Mouse (Mus musculus) subcutaneous adipose tissue, adult 2 months (tissue): ENCODE data around the gene Olfr1209. TPM values are rescaled to one million over a fixed set of nuclear protein-coding genes. Genes with fewer than 3 reads are reported as not detected.

Experiments
- polyA plus RNA-seq: library from polyadenylated mRNA; depleted of rRNA; stranded (reverse); fragments of >200 nt; gene quantifications from 2 replicates; pipeline ENCODE4 v1.2.3, GENCODE M21; 2012; ENCODE audit warnings: low replicate concordance; rRNA removed

Gene Olfr1209
- polyA plus RNA-seq: not detected in 2 replicates

GRCm38 (mm10) chr2:88915057-88915456, at the start of gene Olfr1209:
Gene Olfr1209, minus strand, starts transcription at chr2:88915157.

GRCm38 (mm10) chr2:88953669-88954068, 38.7 kb upstream of the Olfr1209 start, which contains the start of gene Olfr1212:
Gene Olfr1212, plus strand, starts transcription at chr2:88953969.

GRCm38 (mm10) chr2:88938011-88938410, 23.1 kb upstream of the Olfr1209 start, which contains the start of gene Olfr1211:
Gene Olfr1211, minus strand, starts transcription at chr2:88938111.

GRCm38 (mm10) chr2:88902211-88902610, 12.7 kb downstream of the Olfr1209 start, which contains the start of gene Olfr1208:
Gene Olfr1208, minus strand, starts transcription at chr2:88902311.

GRCm38 (mm10) chr2:88862931-88863330, 52.0 kb downstream of the Olfr1209 start, which contains the start of gene Olfr1206:
Gene Olfr1206, plus strand, starts transcription at chr2:88863231.

Other genes starting within 250 kb of the Olfr1209 start
- not detected in 2 replicates for gene Olfr1193, start 239.5 kb downstream of the Olfr1209 start, polyA plus RNA-seq
- gene Olfr1195, start 226.0 kb downstream of the Olfr1209 start, polyA plus RNA-seq: not detected in 2 replicates
- gene Olfr1196, start 210.6 kb downstream of the Olfr1209 start, polyA plus RNA-seq: not detected in 2 replicates
- gene Olfr1197, start 182.8 kb downstream of the Olfr1209 start, polyA plus RNA-seq: not detected in 2 replicates
- gene Olfr1198, start 163.8 kb downstream of the Olfr1209 start, polyA plus RNA-seq: not detected in 2 replicates
- gene Olfr1199, start 154.7 kb downstream of the Olfr1209 start, polyA plus RNA-seq: not detected in 2 replicates
- not detected in 2 replicates for gene Olfr1200, start 144.7 kb downstream of the Olfr1209 start, polyA plus RNA-seq
- not detected in 2 replicates for gene Olfr1201, start 122.1 kb downstream of the Olfr1209 start, polyA plus RNA-seq
- gene Olfr1202, start 100.7 kb downstream of the Olfr1209 start, polyA plus RNA-seq: not detected in 2 replicates
- gene Olfr1205, start 85.4 kb downstream of the Olfr1209 start, polyA plus RNA-seq: not detected in 2 replicates
- not detected in 2 replicates for gene Olfr1204, start 65.9 kb downstream of the Olfr1209 start, polyA plus RNA-seq
- not detected in 2 replicates for gene Olfr1206, start 51.9 kb downstream of the Olfr1209 start, polyA plus RNA-seq
- not detected in 2 replicates for gene Olfr1208, start 12.8 kb downstream of the Olfr1209 start, polyA plus RNA-seq
- gene Olfr1211, start 23.0 kb upstream of the Olfr1209 start, polyA plus RNA-seq: not detected in 2 replicates
- not detected in 2 replicates for gene Olfr1212, start 38.8 kb upstream of the Olfr1209 start, polyA plus RNA-seq
- gene Gm13762, start 65.1 kb upstream of the Olfr1209 start, polyA plus RNA-seq: not detected in 2 replicates
- gene Olfr1214, start 77.5 kb upstream of the Olfr1209 start, polyA plus RNA-seq: not detected in 2 replicates
- gene Olfr1215, start 91.8 kb upstream of the Olfr1209 start, polyA plus RNA-seq: not detected in 2 replicates
- not detected in 2 replicates for gene Olfr1216, start 103.2 kb upstream of the Olfr1209 start, polyA plus RNA-seq
- not detected in 2 replicates for gene Olfr1217, start 116.9 kb upstream of the Olfr1209 start, polyA plus RNA-seq
- gene Olfr1218, start 146.0 kb upstream of the Olfr1209 start, polyA plus RNA-seq: not detected in 2 replicates
- not detected in 2 replicates for gene Olfr1219, start 168.4 kb upstream of the Olfr1209 start, polyA plus RNA-seq
- not detected in 2 replicates for gene Olfr1220, start 191.7 kb upstream of the Olfr1209 start, polyA plus RNA-seq
- not detected in 2 replicates for gene Olfr1221, start 202.1 kb upstream of the Olfr1209 start, polyA plus RNA-seq
- not detected in 2 replicates for gene Olfr1222, start 217.9 kb upstream of the Olfr1209 start, polyA plus RNA-seq
- not detected in 2 replicates for gene Olfr1223, start 236.4 kb upstream of the Olfr1209 start, polyA plus RNA-seq
- gene Olfr1224-ps1, start 248.9 kb upstream of the Olfr1209 start, polyA plus RNA-seq: not detected in 2 replicates